Mouse (Mus musculus) C2C12 (cell line): ENCODE data around the gene D630023F18Rik.

Experiments used
- CTCF ChIP-seq: IDR thresholded peaks from one replicate; pipeline ENCODE4 v1.5.1; 2011; ENCODE audit not compliant: control insufficient read depth, insufficient read depth, insufficient read length
- FOSL1 ChIP-seq: IDR thresholded peaks from one replicate; pipeline ENCODE4 v1.8.0; 2011; ENCODE audit warnings: mild to moderate bottlenecking, low read length; ENCODE audit not compliant: poor library complexity, insufficient read depth, severe bottlenecking
- MYOG ChIP-seq: IDR thresholded peaks from one replicate; pipeline ENCODE4 v1.6.1; 2011; ENCODE audit not compliant: control insufficient read depth, insufficient read length; ENCODE audit errors: extremely low read depth
- USF1 ChIP-seq: IDR thresholded peaks from one replicate; pipeline ENCODE4 v1.6.1; 2011; ENCODE audit warnings: low read depth, mild to moderate bottlenecking, control low read depth, moderate library complexity

DNA sequence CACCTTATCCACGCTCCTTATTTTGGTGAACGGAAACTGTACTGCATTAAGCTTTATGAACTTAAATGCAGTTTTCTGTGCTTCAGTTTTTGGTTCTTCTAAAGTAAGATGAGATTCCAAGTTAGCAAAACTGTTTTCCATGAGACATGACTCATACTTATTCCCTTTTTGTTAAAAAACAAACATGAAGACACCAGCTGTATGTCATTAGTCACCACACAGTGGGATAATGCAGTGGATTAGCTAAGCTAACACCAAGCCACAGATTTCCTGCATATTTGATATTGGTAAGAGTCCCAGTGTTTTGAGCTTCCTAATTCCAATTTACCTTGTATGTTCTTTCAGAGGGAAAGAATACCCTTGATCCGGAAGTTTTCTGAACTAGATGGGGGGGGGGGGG lies 31.4 kb downstream of the D630023F18Rik start:
- TF ChIP-seq MYOG = no peak
- no peak for TF ChIP-seq USF1
- no peak for TF ChIP-seq CTCF
- TF ChIP-seq FOSL1 = no peak
